Mouse (Mus musculus) CD4-positive, CD25-positive, alpha-beta regulatory T cell, adult 2 months (primary cell): ENCODE measurements around the gene Diaph3.
A peak's percentile ranks its signal among the peaks of the same experiment; 100 is the strongest.
"Not testable (repeated sequence)": the region's sequence is repeated elsewhere in the genome, so short reads cannot be mapped to it uniquely, and the experiment has no call there.

Experiments used
- DNase-seq: peaks from one replicate; pipeline ENCODE4 v3.0.0-alpha.2; 2012; ENCODE audit warnings: low read depth, low spot score

The Diaph3 gene

DNA sequence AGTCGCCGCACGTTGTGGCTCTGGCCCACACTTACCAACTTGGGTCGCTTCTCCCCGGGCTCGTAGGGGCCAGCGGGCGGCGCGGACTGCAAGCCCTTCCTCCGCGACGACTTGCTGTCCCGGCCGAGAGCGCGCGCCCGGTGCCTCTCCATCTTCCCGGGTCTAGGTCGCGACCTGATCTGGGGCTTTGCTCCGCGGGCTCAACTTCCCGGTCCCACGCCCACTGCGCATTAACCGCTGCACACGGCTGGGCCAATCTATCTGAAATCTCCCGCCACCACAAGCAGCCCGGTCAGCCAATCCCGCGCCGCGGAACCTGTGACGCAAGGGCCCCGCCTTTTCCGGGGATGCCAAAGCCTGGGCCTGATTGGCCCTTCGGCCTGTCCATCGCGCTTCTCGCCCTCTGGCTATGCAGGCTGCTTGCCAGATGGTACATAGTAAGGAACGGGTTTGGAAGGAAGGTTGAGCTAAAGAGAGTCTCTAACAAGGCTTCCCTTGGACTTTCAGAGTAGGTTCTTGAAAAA is at the start of gene Diaph3:
Diaph3 (minus strand) TSS at position 273 of the 524 bp plus-strand sequence.
- peak; percentile 97 for DNase-seq

DNA sequence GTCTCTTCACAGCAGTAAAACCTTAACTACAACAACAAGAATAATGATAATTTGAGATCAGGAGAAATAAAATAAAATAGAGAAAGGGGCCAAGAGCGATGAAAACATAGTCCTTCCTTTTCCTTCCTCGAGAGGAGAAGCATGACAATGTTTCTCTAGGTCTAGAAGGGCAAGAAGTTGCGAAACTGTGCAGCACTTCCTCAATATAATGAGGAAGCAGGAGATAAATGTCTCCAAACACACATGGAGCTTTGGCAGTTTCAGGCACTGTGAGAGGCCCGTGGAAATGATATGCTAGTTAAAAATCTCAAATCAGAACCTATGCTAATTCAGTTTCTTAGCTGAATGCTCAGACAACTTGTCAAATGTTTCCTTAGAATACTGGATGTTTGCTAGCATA is 49.6 kb upstream of the Diaph3 start:
- DNase-seq = no peak

DNA sequence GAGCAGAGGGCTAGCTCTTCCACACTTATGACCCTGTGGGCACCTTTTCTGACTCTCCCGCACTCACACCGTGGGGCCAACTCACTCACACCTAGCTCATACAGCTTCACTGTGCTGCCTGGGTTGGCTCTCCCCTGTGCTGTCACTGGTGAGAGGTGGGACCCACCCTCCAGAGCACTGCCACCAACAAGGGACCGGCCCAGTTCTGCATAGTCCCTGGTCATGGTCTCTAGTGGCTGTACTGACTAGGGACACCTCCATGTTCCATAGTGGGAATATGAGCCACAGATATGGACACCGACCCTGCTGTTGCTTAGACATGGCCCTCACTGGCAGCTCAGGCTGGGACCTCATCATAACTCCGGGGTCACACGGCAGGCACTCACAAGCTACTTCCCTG is 30.5 kb upstream of the Diaph3 start:
- DNase-seq = no peak

DNA sequence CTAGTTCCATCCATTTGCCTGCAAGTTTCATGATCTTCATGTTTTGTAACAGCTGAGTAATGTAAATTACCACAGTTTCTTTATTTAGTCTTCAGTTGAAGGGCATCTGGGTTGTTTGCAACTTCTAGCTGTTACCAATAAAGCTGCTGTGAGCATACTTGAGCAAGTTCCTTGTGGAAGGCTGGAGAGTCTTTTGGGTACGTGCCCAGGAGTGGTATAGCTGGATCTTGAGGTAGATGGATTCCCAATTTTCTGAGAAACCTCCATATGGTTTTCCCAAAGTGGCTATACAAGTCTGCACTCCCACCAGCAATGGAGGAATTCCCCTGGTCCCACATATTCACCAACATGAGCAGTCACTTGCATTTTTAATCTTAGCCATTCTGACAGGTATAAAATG is 28.1 kb upstream of the Diaph3 start:
- no peak for DNase-seq

DNA sequence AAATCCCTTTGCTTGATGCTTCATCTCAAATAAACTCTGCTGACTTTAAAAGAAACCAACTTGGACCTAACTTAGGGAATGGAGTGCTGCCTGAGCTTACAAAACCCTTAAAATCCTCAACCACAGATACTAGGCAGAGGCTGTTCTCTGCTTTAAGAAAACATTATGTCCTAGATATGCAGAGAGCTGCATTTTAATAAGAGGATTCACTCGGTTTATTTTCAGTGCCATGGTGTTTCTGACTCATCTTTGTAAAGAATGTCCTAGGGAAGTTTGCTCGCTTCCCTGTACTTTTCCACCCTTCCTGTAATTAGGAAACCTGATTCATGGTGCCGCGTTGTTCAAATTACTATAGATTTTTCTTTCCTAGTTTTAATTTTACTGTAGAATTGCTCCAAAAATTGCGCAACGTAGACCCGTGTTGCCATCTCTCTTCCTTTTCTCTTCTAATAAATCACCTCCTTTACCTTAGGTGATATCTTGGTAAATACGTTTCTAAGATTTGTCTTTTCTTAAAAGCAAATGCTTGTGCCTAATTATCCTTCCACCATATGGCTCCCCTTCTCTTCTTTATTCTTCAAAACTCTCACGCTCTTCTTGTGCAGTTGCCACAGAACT is 14.7 kb upstream of the Diaph3 start:
- DNase-seq = no peak

DNA sequence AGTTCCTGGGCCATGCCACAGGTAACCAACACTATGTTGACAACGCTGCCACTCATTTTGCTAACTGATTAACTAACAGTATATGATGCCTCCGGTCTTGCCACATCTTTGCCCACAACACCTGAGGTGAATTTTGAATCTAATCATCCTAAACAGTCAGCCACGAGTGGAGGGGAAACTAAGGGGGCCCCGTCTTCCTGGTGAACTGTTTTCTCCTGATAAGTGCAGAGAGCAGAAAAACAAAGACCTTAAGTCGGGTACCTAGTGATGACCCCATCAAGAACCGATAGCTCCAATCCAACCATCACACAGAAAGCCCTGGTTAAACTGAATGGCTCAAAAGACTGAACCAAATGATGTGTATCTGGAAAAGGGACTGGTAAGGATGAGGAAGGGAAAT is 8.6 kb upstream of the Diaph3 start:
- DNase-seq = no peak

DNA sequence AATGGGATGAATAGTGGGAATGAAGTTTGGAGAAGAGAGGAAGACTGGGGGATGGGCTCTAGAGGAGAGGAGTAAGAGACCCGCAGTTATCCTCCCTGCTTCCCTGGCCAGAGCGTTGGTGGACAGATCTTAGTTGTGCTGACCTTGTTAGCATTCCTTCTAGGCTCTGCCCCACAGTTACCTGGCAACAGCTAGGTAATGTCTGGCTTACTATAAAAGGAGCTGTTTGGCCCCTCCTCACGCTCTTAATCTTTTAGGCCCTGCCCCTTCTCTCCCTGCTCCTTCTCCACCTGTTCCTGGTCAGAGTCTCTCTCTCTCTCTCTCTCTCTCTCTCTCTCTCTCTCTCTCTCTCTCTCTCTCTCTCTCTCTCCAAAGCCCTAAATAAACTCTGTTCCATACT is 5.7 kb upstream of the Diaph3 start:
- DNase-seq = no peak

DNA sequence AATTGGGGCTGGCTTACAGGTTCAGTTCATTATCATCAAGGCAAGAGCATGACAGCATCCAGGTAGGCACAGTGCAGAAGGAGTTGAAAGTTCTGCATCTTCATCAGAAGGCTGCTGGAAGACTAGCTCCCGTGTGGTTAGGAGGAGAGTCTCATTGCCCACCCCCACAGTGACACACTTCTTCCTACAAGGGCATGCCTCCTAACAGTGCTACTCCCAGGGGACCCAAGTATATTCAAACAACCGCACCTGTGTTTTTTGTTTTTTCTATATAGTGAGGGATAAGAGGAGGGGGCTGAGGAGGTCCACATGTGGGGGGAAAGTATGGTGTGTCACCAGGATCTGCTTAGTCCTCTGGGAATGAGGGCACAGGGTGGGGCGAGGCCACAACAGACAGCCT is 4.3 kb upstream of the Diaph3 start:
- no peak for DNase-seq

DNA sequence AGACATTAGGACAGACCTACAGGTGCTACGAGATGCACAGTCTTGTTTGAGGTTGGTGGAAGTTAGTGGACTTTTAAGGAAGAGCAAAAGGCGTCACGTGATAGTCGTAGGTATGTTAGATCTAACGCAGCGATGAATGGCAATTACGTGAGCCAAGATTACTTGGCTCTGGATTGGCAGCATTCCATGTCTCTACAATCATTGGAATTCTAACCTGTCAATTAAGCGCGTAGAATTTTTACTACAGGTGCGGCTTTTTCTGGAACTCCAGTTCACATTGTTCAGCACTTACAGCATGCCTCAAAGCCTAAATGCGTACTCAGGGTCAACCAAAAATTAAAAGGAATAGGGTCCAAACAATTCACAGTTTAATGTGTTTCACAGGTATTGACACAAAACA is 742 bp upstream of the Diaph3 start:
- no peak for DNase-seq

DNA sequence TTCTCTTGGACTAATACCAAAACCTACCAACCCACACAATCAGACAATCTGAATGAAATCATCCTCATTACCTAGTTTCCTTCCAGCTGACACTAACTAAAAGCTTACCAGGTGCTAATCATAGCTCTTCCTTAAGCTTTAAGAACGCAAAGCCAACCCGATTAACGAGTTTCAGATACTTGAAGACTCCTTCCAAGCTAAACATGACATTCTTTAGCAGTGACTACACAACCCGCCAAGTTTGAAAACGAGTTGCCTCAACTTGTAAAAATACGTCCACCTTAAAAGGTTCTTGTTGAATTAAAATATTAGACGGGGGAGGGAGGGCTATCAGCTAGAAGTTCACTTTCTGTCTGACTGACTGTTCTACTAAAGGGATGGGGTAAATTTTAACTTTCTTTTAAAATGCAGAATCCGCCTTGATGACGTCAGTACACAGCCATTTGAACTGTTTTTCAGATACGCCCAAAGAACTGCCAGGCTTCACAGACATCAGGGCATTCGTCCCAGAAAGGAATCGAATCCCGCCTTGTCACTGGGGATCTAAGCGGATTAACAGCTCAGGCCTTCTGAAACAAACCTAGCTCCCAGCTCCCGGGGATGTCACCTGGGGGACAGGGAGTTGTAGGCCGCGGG is 590 bp downstream of the Diaph3 start:
- peak; percentile 68 for DNase-seq

DNA sequence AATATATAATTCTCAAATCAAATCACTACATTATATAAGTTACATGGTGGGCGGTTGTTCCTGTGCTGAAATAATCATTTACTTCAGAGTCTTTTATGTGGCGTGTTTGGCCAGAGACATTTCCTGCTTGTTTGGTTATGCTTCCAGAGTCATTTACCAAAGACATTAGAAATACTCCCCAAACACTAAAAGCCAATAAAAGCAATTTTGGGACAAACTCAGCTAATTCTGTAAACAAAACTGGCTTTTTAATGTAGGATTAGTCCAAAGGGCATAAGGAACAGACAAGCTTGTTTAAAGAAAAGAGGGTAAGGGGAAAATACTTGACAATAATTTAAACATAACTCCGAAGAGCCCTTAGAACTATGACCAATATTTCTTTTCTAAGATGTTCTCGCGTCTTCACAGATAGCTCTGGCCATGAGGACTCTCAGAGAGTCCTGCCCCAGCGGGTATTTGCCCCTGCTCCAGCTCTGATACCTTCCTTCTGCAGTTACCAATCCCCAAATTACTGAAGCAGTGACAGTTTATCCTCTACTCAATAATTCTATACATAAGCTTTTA is 14.9 kb downstream of the Diaph3 start:
- no peak for DNase-seq

DNA sequence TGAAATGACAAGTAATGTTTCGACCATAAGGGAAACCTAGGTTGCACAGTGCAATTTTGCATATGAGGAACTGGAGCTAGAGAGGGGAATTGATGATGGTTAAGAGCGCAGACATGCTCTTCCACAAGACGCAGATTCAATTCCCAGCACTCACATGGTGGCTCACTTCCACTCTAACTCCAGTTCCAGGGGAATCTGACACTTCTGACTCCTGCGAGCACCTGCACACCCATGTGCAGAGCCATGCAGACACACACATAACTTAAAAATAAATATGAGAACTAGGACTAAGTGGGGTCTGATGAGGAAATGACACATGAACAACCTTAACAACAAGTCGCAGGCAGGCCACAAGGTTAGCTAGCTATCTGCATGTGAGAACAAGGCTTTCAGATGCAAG is 15.5 kb downstream of the Diaph3 start:
- DNase-seq = no peak

DNA sequence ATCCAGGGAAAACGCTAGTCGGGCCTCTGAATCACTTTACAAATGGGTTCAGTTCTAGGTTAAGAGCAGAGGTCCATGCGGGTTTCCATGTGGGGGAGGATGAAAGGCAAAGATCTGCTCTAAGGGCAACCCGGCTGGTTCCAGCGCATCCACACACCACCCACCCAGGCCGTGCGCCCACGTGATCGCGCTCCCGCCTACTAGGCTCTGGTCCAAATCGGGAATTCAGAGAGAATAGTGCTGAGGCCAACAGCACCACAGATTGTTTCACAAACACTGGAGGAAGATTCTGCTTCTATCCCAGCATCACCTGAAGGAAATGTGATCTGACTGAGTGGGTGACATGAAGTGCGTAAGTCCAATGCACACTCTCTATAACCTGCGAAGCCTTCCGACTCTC is 17.9 kb downstream of the Diaph3 start:
- no peak for DNase-seq

DNA sequence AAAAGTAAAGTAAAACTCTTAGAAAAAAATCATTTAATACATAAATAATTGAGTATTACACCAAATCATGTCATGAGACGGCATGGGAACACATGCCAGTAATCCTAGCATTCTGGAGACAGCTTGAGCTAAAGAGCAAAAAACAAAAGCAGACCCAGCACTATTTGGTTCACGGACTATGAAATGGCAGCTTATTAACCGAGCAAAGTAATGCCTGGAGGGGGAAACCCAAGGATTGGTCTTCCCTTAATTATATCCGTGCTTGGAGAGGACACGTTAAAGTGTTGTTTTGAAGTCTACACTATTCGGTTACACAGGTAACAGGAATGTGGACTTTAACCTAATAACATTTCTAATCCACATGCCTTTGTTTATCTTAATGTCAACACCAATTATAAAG is 19.2 kb downstream of the Diaph3 start:
- no peak for DNase-seq

DNA sequence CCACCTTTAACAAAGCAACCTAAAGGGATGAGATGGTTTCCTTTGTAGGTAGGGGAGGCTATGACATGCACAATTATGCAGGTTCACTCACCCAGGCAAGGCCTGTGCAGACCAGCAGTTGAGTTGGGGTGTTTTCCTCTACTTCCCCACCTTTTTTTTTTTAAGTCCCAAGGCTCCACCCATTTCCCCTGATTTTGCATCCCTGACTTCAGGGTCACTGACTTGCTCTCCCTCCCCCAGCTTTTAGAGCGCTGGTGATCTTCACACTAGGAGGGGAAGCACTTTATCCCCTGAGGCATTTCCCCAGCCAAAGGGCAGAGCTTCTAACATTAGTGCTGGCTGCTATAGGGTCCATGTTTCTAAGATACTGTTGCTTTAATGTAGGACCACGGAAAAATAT is 30.4 kb downstream of the Diaph3 start:
- DNase-seq = no peak

DNA sequence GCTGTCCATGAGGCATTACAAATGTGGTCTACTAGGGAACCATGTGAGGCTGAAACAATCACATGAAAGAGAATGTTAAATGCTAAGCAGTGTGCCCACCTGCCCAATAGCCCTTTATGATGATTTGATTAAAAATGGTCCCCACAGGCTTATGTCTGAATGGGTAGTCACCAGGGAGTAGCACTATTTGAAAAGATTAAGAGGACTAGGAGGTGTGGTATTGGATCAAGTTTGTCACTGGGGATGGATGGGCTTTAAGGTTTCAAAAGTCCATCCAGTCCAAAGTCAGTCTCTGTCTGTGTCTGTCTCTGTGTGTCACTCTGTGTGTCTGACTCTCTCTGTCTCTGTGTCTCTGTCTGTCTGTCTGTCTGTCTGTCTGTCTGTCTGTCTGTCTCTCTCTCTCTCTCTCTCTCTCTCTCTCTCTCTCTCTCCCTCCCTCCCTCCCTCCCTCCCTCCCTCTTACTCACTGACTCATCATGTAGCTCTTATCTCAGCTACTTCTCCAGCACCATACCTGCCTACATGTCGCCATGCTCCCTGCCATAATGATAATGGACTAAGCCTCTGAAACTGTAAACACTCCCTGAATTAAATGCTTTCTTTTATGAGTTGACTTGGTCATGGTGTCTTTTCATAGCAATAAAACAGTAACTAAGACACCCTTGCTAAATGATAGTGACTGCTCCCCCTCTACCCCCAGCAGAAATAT is 41.5 kb downstream of the Diaph3 start:
- no peak for DNase-seq

DNA sequence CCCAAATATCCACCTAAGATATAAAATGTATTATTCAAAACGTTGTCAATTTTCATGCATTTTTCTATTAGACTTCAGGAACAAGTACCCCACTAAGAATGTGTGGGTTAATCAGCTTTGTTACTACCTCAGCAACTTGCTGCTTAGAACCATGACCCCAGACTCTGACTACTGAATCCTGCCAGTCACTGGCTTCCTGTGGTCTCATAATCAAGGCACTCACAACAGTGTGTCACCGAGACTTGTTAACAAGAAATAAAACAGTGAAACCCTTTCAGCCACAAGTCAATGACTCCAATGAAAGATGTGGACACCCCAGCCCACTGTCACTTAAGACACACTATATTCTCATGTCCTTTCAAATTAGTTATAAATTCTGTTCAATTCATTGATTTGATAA is 42.9 kb downstream of the Diaph3 start:
- no peak for DNase-seq

DNA sequence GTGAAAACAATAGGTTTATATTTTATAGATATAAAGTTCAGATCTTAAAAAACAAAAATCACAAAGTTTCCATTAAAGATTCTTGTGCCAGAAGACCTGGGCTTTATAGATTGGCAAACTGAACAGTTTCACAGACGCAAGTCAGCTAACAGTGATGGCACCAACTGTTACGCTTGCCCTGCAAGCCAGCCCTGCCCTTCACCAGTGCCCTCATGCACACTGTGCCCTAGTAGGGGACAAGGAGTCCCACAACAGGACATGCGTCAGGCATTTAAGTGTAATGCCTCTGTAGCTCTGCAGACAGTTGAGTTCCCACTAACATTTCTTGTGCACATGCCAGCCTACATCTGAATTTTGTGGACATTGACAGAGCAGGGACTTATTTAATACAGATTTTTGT is 49.5 kb downstream of the Diaph3 start:
- DNase-seq = no peak

DNA sequence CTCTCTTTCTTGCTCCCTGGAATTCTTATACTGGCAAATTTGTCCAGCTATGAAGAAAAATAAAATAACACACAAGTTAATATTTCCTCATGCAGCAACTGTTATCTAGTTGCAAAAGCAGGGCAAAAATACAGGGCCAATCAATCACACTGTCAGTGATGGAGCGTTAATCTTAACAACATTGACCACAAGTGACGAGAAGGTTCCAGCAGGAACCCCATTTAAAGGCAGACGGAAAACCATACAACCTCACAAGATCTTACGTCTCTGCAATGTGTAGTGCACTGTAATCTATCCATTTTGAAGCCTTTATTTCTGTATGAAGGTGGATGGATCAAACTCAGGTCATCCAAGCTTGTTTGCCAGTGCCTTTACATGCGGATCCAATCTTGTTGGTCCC is 49.9 kb downstream of the Diaph3 start:
- DNase-seq = no peak

DNA sequence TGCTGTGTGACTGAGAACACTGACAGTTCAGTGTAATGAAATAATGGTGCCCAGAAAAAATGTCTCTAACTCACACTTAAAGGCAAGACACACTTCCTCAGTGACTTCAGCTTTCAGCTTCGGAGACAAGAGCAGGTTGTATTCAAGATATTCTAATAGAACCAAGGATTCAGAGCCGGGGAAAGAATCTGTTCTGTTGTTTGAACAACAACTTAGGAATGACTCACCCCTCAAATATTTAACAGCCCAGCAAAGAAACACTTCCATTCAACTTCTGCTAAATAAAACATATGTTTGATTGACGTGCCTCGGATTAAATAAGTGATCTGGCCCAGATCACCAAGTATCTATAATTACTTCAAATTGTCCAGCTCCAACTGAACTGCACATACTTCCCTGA is 52.1 kb downstream of the Diaph3 start:
- no peak for DNase-seq

DNA sequence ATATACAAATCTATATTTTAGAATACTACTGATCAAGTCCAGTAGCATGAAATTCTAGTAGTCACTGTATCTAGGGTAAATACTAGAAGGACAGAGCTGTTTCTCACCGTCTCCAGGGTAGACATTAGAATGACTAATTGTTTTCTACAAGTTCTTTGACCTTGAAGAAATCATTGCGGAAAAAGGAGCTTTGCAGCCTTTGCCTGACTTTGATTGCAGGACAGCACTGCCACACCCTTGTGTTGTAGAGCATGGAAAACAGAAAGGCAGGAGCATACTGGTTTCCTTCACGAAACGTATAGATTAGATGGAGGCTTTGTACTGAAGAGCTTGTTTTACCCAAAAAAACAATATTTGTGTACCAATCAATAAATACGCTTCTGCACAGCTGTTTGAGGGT is 52.6 kb downstream of the Diaph3 start:
- DNase-seq = no peak

DNA sequence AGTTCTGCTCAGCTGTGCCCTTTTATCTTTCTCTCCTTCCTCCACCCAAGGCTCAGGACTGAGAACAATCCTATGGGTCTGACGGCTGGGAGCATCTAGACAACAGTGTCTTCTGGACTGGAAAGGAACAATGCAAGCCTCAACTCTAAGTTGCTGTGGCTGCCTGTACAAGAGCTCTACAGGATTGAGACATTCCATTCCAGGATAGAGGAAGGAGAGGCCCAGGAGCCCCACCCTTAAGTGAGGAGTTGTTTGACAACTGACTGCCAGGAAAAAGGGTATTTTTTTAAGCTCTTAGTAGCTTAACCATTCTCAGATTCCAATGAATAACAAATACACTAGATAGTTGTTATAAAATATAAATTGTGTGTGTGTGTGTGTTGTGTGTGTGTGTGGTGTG is 53.0 kb downstream of the Diaph3 start:
- no peak for DNase-seq

DNA sequence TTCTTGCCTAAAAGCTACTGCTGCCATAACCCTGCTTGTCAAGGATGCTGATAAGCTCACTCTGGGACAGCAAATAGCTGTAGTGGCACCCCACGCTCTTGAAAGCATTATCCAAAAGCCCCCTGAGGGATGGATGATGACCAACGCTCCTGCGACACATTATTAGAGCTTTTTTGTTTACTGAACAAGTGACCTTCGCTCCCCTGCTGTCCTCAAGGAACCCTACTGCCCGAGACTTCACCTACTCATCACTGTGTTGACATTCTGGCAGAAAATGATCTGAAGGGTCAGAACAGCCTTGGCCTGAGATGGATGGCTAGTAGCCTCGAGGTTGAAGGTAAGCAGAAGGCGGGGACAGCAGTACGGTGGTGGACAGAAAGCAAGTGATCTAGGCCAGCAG is 56.1 kb downstream of the Diaph3 start:
- not testable (repeated sequence) for DNase-seq
